Mouse (Mus musculus): ENCODE measurements around the gene Lrrc23.

DNA sequence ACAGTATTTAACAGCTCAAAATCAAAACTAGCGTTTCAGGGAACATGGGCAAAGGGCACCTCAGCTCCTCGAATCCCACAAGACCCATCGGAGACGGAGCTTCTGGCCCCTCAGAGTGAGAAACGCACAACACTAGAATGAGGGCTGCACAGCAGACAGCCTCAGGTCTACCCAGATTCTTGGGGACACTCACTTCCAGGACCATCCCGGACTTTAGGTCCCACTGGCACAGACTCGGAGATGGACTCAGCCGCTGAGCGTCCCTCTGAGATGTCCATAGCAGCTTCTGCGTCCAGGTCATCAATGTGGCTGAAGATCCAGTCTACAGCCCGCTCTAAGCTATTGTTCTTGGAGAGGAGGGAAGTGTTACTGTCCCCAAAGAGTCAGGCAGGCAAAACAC lies 37.6 kb upstream of the Lrrc23 start:
- TF ChIP-seq POLR2A (IDR thresholded peaks at IDR 0.05; ENCODE audit: low read depth, low read length) (no peak), CTCF (IDR thresholded peaks at IDR 0.05; ENCODE audit: extremely low read depth, insufficient read length, insufficient replicate concordance, low read depth, low read length) (no peak)
